In the genomic region with DNA sequence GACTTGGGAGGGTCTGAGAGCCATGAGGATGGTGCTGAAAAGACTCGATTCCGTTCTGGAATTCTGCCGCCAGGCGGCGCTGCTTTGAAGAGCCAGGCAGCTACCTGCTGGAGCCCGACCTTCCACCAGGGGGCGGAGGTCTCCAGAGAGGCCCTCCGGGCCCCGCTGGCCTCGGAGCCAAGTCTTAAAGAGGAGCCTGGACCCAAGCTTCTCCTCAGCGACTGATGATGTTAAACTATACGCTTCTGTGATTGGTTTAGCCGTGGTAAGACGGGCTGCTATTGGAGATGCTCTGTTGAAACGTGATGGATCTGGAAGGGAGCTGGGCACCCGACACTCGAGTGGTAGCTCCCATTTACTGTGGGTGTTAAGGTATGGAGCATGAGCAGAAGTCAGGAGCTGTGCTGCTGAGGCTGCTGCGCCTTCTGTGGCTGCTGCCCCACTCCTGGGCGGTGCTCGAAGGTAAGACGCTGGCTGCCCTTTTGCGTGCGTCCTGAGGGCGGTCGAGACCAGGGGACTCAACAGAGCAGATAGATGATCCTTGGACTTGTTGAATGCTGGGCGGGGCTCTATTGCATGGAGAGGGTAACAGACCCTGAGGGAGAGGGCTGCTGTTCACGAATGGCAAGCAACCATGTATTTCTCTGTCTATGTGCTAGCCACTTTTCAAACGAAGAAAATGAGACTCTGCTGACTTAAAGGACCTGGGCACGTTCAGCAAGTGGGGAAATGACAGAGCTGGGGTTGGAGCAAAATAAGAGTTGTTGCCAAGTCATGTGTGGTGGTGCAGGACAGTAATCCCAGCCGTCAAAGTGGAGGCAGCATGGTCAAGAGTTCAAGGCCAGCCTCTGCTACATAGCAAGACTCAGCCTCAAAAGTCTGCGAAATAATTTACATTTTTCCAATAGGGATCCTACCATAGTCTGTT, we compare ENCODE assay signal across 8 mouse cellular contexts. TPM values are rescaled to one million over a fixed set of nuclear protein-coding genes. Genes with fewer than 3 reads are reported as not detected.
DNase-seq lines count a peak whose midpoint lies in the region; ATAC-seq lines count a peak whose summit lies in the region.

No protein-coding gene starts in this region.

- no peaks in the 10 kb centered on the region for H3K9me3 ChIP-seq in hindbrain, embryonic 12.5 days (replicated peaks)

- 6% methylated on average over 31 of the region's 31 CpGs for WGBS in hindbrain, embryonic 12.5 days

- peak; percentile 96 for ATAC-seq in hindbrain, embryonic 12.5 days (ENCODE audit: low FRiP score)

- H3K27me3 ChIP-seq in hindbrain, embryonic 12.5 days = peaks cover 45% of the 10 kb centered on the region

- no peak overlapping the region for H3K27ac ChIP-seq in hindbrain, embryonic 12.5 days

- peak overlapping the region; percentile 26 for H3K4me3 ChIP-seq in hindbrain, embryonic 12.5 days

- H3K36me3 ChIP-seq in hindbrain, embryonic 12.5 days = no peaks in the 10 kb centered on the region

- peaks cover 14% of the 10 kb centered on the region for H3K4me1 ChIP-seq in hindbrain, embryonic 12.5 days

- H3K4me2 ChIP-seq in hindbrain, embryonic 12.5 days (replicated peaks) = peak overlapping the region; percentile 64

- peak; percentile 98 for DNase-seq in Muller cell, postnatal 12 days (ENCODE audit: inconsistent ontology term)
- peak; percentile 99 for DNase-seq in cerebellum, adult 9-11 months
- DNase-seq in frontal cortex, adult 2 months (ENCODE audit: extremely low spot score in 1 of 2, low spot score in 1 of 2) = peak; percentile 98 to 100
- DNase-seq in layer of hippocampus, postnatal 14 days (ENCODE audit: low spot score in 2 of 2) = peak; percentile 98 to 99
- peak; percentile 100 for DNase-seq in lung, postnatal 14 days
- DNase-seq in retina, adult 2 months (ENCODE audit: low read depth, low spot score) = peak; percentile 84
- DNase-seq in thymus, postnatal 36 days = peak; percentile 96 to 99

- no peak overlapping the region for H3K9ac ChIP-seq in hindbrain, embryonic 12.5 days

RNA-seq across cellular contexts. Expression of a gene that starts 7.5 kb away (rescaled TPM):
- polyA plus RNA-seq in frontal cortex, adult 2 months (2012; rRNA removed) = 0.99 and 1.1 TPM in 2 replicates
- 0.21 TPM in 1 of 2 replicates, not detected in the other for polyA plus RNA-seq in hindbrain, embryonic 12.5 days (2016; fragmentation: Nextera tagmentation; extraction: Ambion mirVana)
- total RNA-seq in layer of hippocampus, postnatal 14 days (2021) = 1 to 10 TPM in 1 of 2 experiments, under 1 TPM in 1; 0.55 to 1.0 TPM

RNA-seq across cellular contexts. Expression of a gene that starts 13.1 kb away (rescaled TPM):
- 167 and 194 TPM in 2 replicates for polyA plus RNA-seq in frontal cortex, adult 2 months (2012; rRNA removed)
- polyA plus RNA-seq in hindbrain, embryonic 12.5 days (2016; fragmentation: Nextera tagmentation; extraction: Ambion mirVana) = 137 and 151 TPM in 2 replicates
- 100 to 1,000 TPM; 248 to 278 TPM for total RNA-seq in layer of hippocampus, postnatal 14 days (2021)

RNA-seq across cellular contexts. Expression of a gene that starts 16.2 kb away (rescaled TPM):
- polyA plus RNA-seq in frontal cortex, adult 2 months (2012; rRNA removed) = 26.3 and 26.8 TPM in 2 replicates
- polyA plus RNA-seq in hindbrain, embryonic 12.5 days (2016; fragmentation: Nextera tagmentation; extraction: Ambion mirVana) = 13.1 and 14.2 TPM in 2 replicates
- total RNA-seq in layer of hippocampus, postnatal 14 days (2021) = 10 to 100 TPM; 36.8 to 38.0 TPM

RNA-seq across cellular contexts. Expression of a gene that starts 17.3 kb away (rescaled TPM):
- polyA plus RNA-seq in frontal cortex, adult 2 months (2012; rRNA removed) = 3.1 and 3.5 TPM in 2 replicates
- 1.4 and 2.1 TPM in 2 replicates for polyA plus RNA-seq in hindbrain, embryonic 12.5 days (2016; fragmentation: Nextera tagmentation; extraction: Ambion mirVana)
- under 1 TPM; 0.65 to 0.98 TPM for total RNA-seq in layer of hippocampus, postnatal 14 days (2021)

RNA-seq across cellular contexts. Expression of a gene that starts 43.4 kb away (rescaled TPM):
- polyA plus RNA-seq in frontal cortex, adult 2 months (2012; rRNA removed) = 1.1 and 1.2 TPM in 2 replicates
- polyA plus RNA-seq in hindbrain, embryonic 12.5 days (2016; fragmentation: Nextera tagmentation; extraction: Ambion mirVana) = 0.29 and 0.39 TPM in 2 replicates
- not detected for total RNA-seq in layer of hippocampus, postnatal 14 days (2021)
